Mouse (Mus musculus): ENCODE data around the gene Gigyf1.

Gigyf1 gene

GRCm38 (mm10) chr5:137535318-137535717 is 17.0 kb downstream of the Gigyf1 start:
- DNase-seq: peak; percentile 57

- peak; percentile 65 for DNase-seq
These were observed 19.1 kb downstream of the Gigyf1 start for GRCm38 (mm10) chr5:137537461-137537860.

- DNase-seq: peak; percentile 87
These were observed 21.0 kb downstream of the Gigyf1 start for GRCm38 (mm10) chr5:137539291-137539801.

GRCm38 (mm10) chr5:137540991-137541390 is 22.6 kb downstream of the Gigyf1 start:
- DNase-seq: peak; percentile 13

GRCm38 (mm10) chr5:137541768-137542540 is 23.6 kb downstream of the Gigyf1 start:
- peak; percentile 86 for DNase-seq

GRCm38 (mm10) chr5:137544926-137545325 is 26.6 kb downstream of the Gigyf1 start:
- peak; percentile 19 for DNase-seq

- DNase-seq: peak; percentile 73
These were observed 27.2 kb downstream of the Gigyf1 start for GRCm38 (mm10) chr5:137545596-137545995.

GRCm38 (mm10) chr5:137549840-137550239 is 31.5 kb downstream of the Gigyf1 start:
- DNase-seq: no peak

- DNase-seq: peak; percentile 77
These were observed 32.8 kb downstream of the Gigyf1 start for GRCm38 (mm10) chr5:137551119-137551518.

GRCm38 (mm10) chr5:137553000-137553399 is 34.7 kb downstream of the Gigyf1 start:
- no peak for DNase-seq

- peak; percentile 98 for DNase-seq
These were observed 35.1 kb downstream of the Gigyf1 start, which contains the start of gene Actl6b for GRCm38 (mm10) chr5:137553411-137553837. Actl6b (plus strand) TSS chr5:137553517.

- DNase-seq: no peak
These were observed 35.5 kb downstream of the Gigyf1 start for GRCm38 (mm10) chr5:137553898-137554297.

GRCm38 (mm10) chr5:137561556-137561955 is 43.2 kb downstream of the Gigyf1 start:
- peak; percentile 24 for DNase-seq

- peak; percentile 18 for DNase-seq
These were observed 44.6 kb downstream of the Gigyf1 start for GRCm38 (mm10) chr5:137562965-137563364.

- peak; percentile 80 for DNase-seq
These were observed 47.4 kb downstream of the Gigyf1 start for GRCm38 (mm10) chr5:137565744-137566143.

- no peak for DNase-seq
These were observed 48.1 kb downstream of the Gigyf1 start for GRCm38 (mm10) chr5:137566416-137566815.

- DNase-seq: no peak
These were observed 50.0 kb downstream of the Gigyf1 start for GRCm38 (mm10) chr5:137568223-137568798.

- DNase-seq: no peak
These were observed 50.7 kb downstream of the Gigyf1 start for GRCm38 (mm10) chr5:137569031-137569430.

- peak; percentile 94 for DNase-seq
These were observed 51.3 kb downstream of the Gigyf1 start, which contains the start of gene Tfr2 for GRCm38 (mm10) chr5:137569665-137570064. Tfr2 (plus strand) TSS chr5:137569840.

GRCm38 (mm10) chr5:137570181-137570580 is 51.8 kb downstream of the Gigyf1 start:
- DNase-seq: no peak

- no peak for DNase-seq
These were observed 52.6 kb downstream of the Gigyf1 start for GRCm38 (mm10) chr5:137570691-137571586.

- DNase-seq: peak; percentile 94
These were observed 56.1 kb downstream of the Gigyf1 start for GRCm38 (mm10) chr5:137574470-137574901.
